Mouse (Mus musculus) heart, postnatal 10 days (tissue): ENCODE data around the gene Gbp7. TPM values are rescaled to one million over a fixed set of nuclear protein-coding genes. Genes with fewer than 3 reads are reported as not detected.
"Not testable (repeated sequence)": the region's sequence is repeated elsewhere in the genome, so short reads cannot be mapped to it uniquely, and the experiment has no call there.

ENCODE experiments used
- DNase-seq, 2 experiments: peaks; one replicate each; pipeline ENCODE4 v3.0.0; 2021
- intact Hi-C: fragments of 180-260 bp; cut with DNase I; formaldehyde crosslinking; loops from one replicate; pipeline ENCODE4 v1.15.1; 2025
- total RNA-seq, 2 experiments: library from RNA; stranded (reverse); gene quantifications; 2 replicates each; pipeline ENCODE4 v1.2.3; 2021

Gbp7 gene
- 10 to 100 TPM in 1 of 2 experiments, 1 to 10 TPM in 1; 7.1 to 10.5 TPM for total RNA-seq

GRCm38 (mm10) chr3:142530087-142530953, at the start of gene Gbp7:
TSS of gene Gbp7 (plus strand) at chr3:142530342.
- intact Hi-C loops, result loop anchor here (2.0 to 5.0 kb wide), 2 partner anchors 30 to 33 kb away; partner anchors contain the start of gene Gbp3
- DNase-seq, result peak; percentile 63 to 65

- intact Hi-C loops, result loop anchor here (1.0 kb wide), 1 partner anchor 70 kb away; the partner anchor contains the start of gene Gbp3
- DNase-seq, result peak; percentile 74 to 88
Measured at GRCm38 (mm10) chr3:142490465-142490864, 39.7 kb upstream of the Gbp7 start.

GRCm38 (mm10) chr3:142493536-142494061, 36.5 kb upstream of the Gbp7 start, which contains the start of gene Gbp5:
TSS of gene Gbp5 (plus strand) at chr3:142493978.
- intact Hi-C loops, result loop anchor here (1.0 to 2.0 kb wide), 3 partner anchors 128 to 215 kb away; no protein-coding TSS in a partner anchor
- DNase-seq, result peak; percentile 78 to 84

GRCm38 (mm10) chr3:142495146-142495655, 34.9 kb upstream of the Gbp7 start:
- intact Hi-C loops, result loop anchor here (5.0 kb wide), 1 partner anchor 37 kb away; the partner anchor contains the start of gene Gbp7
- no peak for DNase-seq

GRCm38 (mm10) chr3:142496113-142497101, 33.7 kb upstream of the Gbp7 start:
- intact Hi-C loops, result loop anchor here (5.0 kb wide), 1 partner anchor 36 kb away; the partner anchor contains the start of gene Gbp7
- peak; percentile 23 to 40 for DNase-seq

- intact Hi-C loops, result loop anchor here (5.0 kb wide), 1 partner anchor 35 kb away; the partner anchor contains the start of gene Gbp7
- DNase-seq, result peak; percentile 14 to 48
Measured at GRCm38 (mm10) chr3:142497123-142497841, 32.9 kb upstream of the Gbp7 start.

- intact Hi-C loops, result loop anchor here (5.0 kb wide), 1 partner anchor 33 kb away; the partner anchor contains the start of gene Gbp7
- no peak for DNase-seq
Measured at GRCm38 (mm10) chr3:142498941-142499340, 31.2 kb upstream of the Gbp7 start.

- peak; percentile 5 to 11 for DNase-seq
- intact Hi-C loops, result no loop called here
Measured at GRCm38 (mm10) chr3:142528116-142528515, 2.0 kb upstream of the Gbp7 start.

- no peak for DNase-seq
- intact Hi-C loops, result no loop called here
Measured at GRCm38 (mm10) chr3:142529597-142529996, 545 bp upstream of the Gbp7 start.

GRCm38 (mm10) chr3:142531595-142531994, 1.5 kb downstream of the Gbp7 start:
- DNase-seq, result no peak
- intact Hi-C loops, result loop anchor here (2.0 to 5.0 kb wide), 2 partner anchors 29 to 34 kb away; partner anchors contain the start of gene Gbp3

GRCm38 (mm10) chr3:142533185-142533584, 3.0 kb downstream of the Gbp7 start:
- intact Hi-C loops, result loop anchor here (5.0 kb wide), 1 partner anchor 36 kb away; no protein-coding TSS in a partner anchor
- no peak for DNase-seq

- DNase-seq, result no peak
- intact Hi-C loops, result no loop called here
Measured at GRCm38 (mm10) chr3:142535667-142536066, 5.5 kb downstream of the Gbp7 start.

- intact Hi-C loops, result no loop called here
- no peak for DNase-seq
Measured at GRCm38 (mm10) chr3:142541391-142541790, 11.2 kb downstream of the Gbp7 start.

GRCm38 (mm10) chr3:142542776-142543175, 12.6 kb downstream of the Gbp7 start:
- intact Hi-C loops, DNase-seq: not testable (repeated sequence)

- intact Hi-C loops, result no loop called here
- no peak for DNase-seq
Measured at GRCm38 (mm10) chr3:142546690-142547089, 16.5 kb downstream of the Gbp7 start.

- intact Hi-C loops, result no loop called here
- no peak for DNase-seq
Measured at GRCm38 (mm10) chr3:142550052-142550676, 20.0 kb downstream of the Gbp7 start.

- no peak for DNase-seq
- intact Hi-C loops, result no loop called here
Measured at GRCm38 (mm10) chr3:142554601-142555000, 24.5 kb downstream of the Gbp7 start.

GRCm38 (mm10) chr3:142555623-142556022, 25.5 kb downstream of the Gbp7 start:
- intact Hi-C loops, result no loop called here
- DNase-seq, result no peak
